Mouse (Mus musculus) urinary bladder, adult 18-20 months (tissue): Measurements from ENCODE around the gene Samd4b.

Source experiments
- DNase-seq, 2 experiments: peaks; one replicate each; pipeline ENCODE4 v3.0.0; 2022; ENCODE audit warnings: low spot score in 2 of 2, mixed read lengths in 2 of 2

The Samd4b gene

DNA sequence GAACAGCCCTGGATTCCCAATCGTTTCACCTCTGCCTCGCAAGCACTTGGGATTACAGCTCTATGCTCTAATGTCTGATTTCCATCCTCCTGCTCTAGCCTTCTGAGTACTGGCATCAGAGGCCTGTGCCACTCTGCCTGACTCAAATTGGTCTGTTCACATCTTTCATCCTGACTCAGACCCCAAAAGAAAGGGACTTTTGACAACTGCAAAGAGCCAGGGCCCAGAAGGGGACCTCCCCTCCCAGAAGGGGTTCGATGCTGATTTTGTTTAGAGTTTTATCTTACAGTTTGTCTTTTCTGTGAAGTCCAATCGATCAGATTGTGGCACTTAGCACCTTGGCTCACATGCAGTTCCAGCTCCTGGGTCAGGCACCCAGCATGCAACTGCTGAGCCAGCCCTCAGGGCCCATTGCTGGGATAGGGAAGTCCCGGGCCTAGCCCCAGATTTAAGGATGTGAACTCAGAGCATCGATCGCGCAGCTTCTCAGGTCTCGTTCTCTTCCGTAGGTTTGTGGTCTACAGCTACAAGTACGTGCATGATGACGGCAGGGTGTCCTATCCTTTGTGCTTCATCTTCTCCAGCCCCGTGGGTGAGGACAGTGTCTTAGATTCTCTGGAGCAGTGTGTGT is 153.5 kb downstream of the Samd4b start:
- DNase-seq = no peak

DNA sequence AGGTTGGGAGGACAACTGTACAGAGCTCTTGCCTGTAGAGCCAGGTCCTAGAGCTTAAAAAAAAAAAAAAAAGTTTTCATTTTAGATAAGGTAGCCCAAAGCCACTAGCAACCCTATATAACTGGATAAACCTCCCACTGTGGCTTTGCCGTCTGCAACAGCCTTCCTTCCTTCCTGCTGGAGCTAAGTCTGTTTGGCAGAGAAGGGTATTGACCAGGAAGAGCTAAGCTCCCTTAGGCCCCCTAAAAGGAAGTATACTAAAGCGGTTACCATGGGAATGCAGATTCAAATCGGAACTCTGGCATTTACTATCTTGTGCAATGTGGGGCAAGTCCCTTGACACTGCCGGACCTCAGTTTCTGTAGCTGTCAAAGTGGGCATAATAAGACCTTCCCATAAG is 155.3 kb downstream of the Samd4b start:
- DNase-seq = no peak

GRCm38 (mm10) chr7:28441776-28442485 is 156.0 kb downstream of the Samd4b start:
- no peak for DNase-seq

- peak in 1 of 2 experiments; percentile 16 for DNase-seq
Observed at GRCm38 (mm10) chr7:28440739-28441138, 157.2 kb downstream of the Samd4b start.

- no peak for DNase-seq
Observed at GRCm38 (mm10) chr7:28438771-28439170, 159.2 kb downstream of the Samd4b start.

- no peak for DNase-seq
Observed at GRCm38 (mm10) chr7:28437964-28438363, 160.0 kb downstream of the Samd4b start.

DNA sequence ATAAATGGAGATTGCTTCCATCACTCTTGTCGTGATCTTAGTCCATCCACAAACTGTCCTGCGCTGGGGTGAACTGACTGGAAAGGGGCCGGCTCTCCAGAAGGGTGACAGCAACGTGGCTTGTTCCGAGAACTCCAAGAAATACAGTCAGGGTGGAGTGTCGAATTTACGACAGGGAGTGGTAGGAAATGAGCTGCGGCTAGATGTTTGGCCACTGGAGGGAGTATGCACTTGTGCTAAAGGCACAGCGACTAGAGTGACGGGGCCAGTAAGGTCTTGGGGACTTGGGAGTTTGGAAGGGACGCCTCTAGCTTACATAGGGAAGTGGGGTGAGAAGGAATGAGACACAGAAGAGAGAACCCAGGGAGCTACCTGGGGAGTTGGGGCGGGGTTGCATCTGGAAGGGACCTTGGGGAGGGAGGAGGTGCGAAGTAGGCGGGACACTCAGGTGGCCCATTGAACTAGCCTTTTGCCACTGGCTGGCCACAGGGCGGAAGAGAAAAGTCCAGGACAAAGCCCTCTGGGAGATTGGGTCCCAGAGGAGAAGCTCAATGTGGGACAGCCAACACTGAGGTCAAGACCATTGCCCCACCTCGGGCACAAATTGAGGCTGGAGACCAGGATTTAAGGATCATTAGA is 160.9 kb downstream of the Samd4b start, which contains the start of gene Gmfg:
Gene Gmfg (plus strand): TSS at position 516 of the 639 bp plus-strand sequence.
- DNase-seq = peak in 1 of 2 experiments; percentile 63

GRCm38 (mm10) chr7:28436271-28436904 is 161.6 kb downstream of the Samd4b start:
- peak; percentile 99 to 100 for DNase-seq

DNA sequence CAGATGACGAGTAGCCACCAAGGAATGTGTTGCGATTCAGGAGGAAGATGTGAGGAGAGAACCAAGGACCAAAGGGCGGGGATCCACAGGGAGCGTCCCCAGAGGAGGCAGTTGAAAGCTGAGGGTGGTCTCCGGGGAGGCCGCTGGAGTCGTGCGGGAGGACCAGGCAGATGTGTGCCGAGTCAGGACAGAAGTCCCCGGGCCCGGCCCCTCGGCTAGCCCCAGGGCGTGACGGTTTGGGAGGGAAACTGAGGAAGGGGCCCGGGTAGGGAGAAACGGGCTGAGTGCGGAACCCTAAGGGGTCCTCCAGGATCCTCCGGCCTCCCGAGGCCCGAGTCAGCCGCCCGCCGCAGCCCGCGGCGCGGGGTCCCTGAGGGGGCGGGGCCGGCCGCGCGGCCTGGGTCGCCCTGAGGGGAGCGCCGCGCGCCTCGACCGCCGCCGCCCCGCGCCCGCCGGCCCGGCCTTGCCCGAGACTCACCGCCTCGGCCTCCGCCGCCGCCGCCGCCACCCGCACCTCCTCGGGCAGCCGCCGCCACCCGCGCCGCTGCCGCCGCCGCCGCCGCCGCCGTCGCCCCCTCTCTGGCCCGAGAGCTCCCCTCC is 162.2 kb downstream of the Samd4b start:
- peak in 1 of 2 experiments; percentile 23 for DNase-seq

DNA sequence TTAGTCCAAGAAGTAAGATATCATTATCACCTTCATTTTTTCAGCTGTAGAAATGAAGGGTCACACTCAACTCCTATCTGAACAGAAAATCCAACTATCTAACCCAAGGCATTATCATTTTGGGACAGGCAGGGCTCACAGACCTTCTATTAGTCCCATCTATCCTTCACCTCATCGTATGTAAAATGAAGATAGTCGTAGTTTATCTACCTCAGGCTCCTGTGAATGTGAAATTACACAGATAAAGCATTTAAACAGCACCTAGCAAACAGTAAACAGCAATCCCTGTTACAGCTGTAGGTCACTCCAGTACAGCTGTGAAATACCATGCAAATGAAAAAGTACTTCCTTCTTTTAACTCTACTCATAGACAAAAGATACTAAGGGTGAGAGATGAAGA is 165.7 kb downstream of the Samd4b start:
- no peak for DNase-seq

DNA sequence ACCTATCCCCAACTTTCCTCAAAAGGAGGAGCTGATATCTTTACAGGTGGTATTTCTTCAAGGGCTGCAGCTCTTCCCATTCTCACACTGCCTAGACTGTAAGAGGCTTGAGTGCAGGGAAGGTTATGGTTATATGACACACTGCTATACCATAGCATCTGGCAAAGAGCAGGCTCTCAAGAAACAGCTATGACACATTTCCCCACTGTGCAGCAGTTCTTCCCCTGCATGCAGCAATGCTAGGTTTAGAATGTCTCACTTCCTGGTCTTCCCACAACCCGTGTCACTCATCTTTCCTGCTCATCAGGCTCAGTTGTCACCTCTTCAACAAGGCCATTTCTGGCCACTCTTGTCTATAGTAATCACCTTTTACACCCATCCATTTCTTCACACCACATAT is 167.4 kb downstream of the Samd4b start:
- no peak for DNase-seq

DNA sequence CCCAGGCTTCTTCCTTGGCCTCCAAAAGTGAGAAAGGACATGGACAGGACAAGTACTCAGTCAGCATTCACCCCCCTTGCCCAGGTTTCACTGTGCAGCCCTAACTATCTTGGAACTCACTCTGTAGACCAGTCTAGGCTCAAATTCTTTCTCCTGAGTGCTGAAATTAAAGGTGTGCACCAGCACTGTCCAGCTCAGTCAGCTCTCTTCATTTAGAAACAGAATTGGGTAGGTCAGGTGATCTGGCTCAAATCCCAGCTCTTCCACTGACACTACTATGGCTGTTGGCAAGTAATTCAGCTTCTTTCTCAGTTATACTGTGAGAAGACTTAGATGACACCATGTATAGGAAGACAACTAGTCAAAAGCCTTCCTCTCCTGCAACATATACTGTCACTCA is 170.2 kb downstream of the Samd4b start:
- DNase-seq = no peak

GRCm38 (mm10) chr7:28423018-28423417 is 174.9 kb downstream of the Samd4b start:
- DNase-seq = no peak

GRCm38 (mm10) chr7:28419416-28419815 is 178.5 kb downstream of the Samd4b start:
- no peak for DNase-seq

DNA sequence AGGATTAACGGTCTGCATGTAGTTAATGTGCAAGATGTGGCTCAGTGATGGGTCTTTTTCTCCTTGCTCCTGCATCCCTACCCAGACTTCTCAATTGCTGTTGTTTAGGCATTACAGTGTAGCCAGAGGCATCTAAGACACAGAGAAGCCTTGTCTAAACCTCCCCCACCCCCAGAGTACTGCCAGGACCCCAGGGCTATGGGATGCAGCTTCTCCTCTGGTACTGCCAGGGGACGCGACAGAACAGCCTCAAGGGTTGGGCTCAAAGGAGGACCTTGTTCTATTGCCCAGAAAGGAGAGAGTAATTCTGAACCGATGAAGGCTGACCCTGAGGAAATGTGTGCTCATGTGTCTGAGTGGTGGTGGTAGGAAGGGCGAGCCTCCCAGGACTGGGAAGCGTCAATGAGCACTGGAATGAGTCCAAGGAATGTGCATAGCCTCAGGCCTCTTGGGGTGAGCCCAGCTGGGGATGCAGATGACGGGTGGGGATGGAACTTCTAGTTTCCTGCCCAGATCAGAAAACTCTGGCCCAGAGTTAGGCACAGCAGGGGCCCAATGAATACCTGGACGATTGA is 179.8 kb downstream of the Samd4b start:
- peak in 1 of 2 experiments; percentile 52 for DNase-seq

- no peak for DNase-seq
Observed at GRCm38 (mm10) chr7:28417368-28417767, 180.6 kb downstream of the Samd4b start.

DNA sequence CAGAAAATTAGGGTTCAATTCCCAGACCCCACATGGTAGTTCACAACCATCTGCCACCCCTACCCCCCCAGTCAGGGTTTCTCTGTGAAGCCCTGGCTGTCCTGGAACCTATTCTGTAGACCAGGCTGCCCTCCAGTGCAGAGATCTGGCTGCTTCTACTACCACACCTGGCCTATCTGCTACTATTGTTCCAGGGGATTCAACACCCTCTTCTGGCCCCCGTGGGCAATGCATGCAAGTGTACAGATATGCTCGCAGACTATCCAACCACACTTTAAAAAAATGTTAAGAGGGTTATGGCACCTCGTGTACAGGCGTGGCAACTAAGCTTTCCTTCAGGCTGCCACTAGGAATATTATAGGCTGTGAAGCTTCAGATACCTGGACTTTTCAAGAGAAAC is 185.1 kb downstream of the Samd4b start:
- no peak for DNase-seq

GRCm38 (mm10) chr7:28410841-28411475 is 187.0 kb downstream of the Samd4b start:
- peak in 1 of 2 experiments; percentile 63 for DNase-seq

DNA sequence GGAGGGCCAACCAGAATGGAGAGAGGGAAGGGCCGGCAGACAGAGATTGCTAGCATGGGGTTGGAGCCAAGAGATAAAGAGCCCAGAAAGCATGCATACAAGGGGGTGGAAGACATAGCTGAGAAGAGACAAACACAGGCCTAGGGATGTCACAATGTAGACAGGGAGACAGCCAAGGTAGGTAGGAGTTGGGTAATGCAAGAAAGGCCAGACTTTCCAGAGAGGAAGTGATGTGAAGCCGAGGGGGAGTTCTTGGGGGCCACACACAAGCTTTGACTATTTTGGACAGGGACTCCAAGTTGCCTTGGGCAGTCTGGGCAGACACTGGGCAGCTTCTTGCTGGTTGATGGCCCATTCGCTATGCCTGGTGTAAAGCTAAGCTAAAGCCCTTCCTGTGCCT is 196.0 kb downstream of the Samd4b start:
- DNase-seq = no peak

DNA sequence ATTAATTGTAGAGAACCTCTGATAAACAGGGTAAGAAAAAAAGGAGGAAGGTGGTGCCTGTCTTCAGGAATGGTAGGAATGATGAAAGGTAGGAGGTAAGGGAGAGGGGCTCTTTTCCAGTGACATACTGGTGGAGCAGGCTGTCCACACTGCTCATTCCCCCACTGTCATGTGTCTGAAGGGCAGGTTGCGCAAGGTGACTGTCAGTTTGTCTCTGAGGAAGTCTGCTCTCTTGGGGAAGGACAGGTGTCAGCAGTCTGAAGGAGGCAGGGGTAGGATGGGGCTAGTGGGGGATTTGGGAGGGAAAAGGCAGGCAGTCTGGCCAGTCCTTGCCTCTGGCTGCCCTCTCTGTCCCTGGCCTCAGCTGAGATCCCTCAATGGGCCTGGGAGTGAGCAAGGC is 196.9 kb downstream of the Samd4b start:
- no peak for DNase-seq

GRCm38 (mm10) chr7:28398696-28399340 is 199.1 kb downstream of the Samd4b start:
- DNase-seq = no peak
